Mouse (Mus musculus) kidney, postnatal 0 days (tissue): ENCODE measurements at regions not wholly inside any gene's neighbourhood (a gene's known extent, or its start where the extent isn't known, plus 50 kb on each side); places are given as distances from the start of the nearest gene placed in this dataset.

Experiments
- ATAC-seq: fragments of 200-750 bp; cut with Nextera tagmentation; replicated peaks from 2 replicates; pipeline ENCODE4 v1.8.0; 2017; ENCODE audit warnings: low read depth, moderate number of reproducible peaks, moderate TSS enrichment, moderate library complexity; ENCODE audit not compliant: low FRiP score
- DNase-seq: peaks from one replicate; pipeline ENCODE4 v3.0.0-alpha.2; 2016; ENCODE audit warnings: low spot score
- H3K27ac ChIP-seq: fragments of 300-500 bp; sonication (generic); 2 replicates; pipeline ENCODE4 v1.5.1; 2014; ENCODE audit warnings: mild to moderate bottlenecking
- H3K27me3 ChIP-seq: fragments of 300-500 bp; sonication (generic); 2 replicates; pipeline ENCODE4 v1.6.1; 2014; ENCODE audit warnings: low read length, mixed read lengths; ENCODE audit not compliant: insufficient read depth
- H3K36me3 ChIP-seq: fragments of 300-500 bp; sonication (generic); 2 replicates; pipeline ENCODE4 v1.6.1; 2014; ENCODE audit warnings: low read length, mixed read lengths; ENCODE audit not compliant: insufficient read depth
- H3K4me1 ChIP-seq: fragments of 300-500 bp; sonication (generic); replicated peaks from 2 replicates; pipeline ENCODE4 v1.6.1; 2014; ENCODE audit warnings: antibody characterized with exemption, low read length, mixed read lengths; ENCODE audit not compliant: insufficient read depth
- H3K4me2 ChIP-seq: fragments of 300-500 bp; sonication (generic); 2 replicates; pipeline ENCODE4 v1.6.1; 2014; ENCODE audit warnings: mild to moderate bottlenecking, low read length, moderate library complexity, mixed read lengths
- H3K4me3 ChIP-seq: fragments of 300-500 bp; sonication (generic); replicated peaks from 2 replicates; pipeline ENCODE4 v1.5.1; 2014; ENCODE audit warnings: low read depth, low read length
- H3K9ac ChIP-seq: fragments of 300-500 bp; sonication (generic); 2 replicates; pipeline ENCODE4 v1.6.1; 2014; ENCODE audit warnings: low read depth, low read length
- H3K9me3 ChIP-seq: fragments of 300-500 bp; sonication (generic); replicated peaks from 2 replicates; pipeline ENCODE4 v1.6.1; 2016; ENCODE audit warnings: low read length, inconsistent platforms, mixed read lengths
- CTCF ChIP-seq: IDR thresholded peaks from 2 replicates; pipeline ENCODE4 v1.5.1; 2016; ENCODE audit warnings: antibody characterized with exemption, low read depth, mild to moderate bottlenecking, moderate library complexity
- WGBS: fragments of 180-500 bp; shearing (Covaris S2); extraction: QIAGEN DNeasy Blood & Tissue Kit; methylation state at CpG from one replicate; pipeline ENCODE4 v1.1.7; 2014; 5-methylcytosine and 5-hydroxymethylcytosine counted together

DNA sequence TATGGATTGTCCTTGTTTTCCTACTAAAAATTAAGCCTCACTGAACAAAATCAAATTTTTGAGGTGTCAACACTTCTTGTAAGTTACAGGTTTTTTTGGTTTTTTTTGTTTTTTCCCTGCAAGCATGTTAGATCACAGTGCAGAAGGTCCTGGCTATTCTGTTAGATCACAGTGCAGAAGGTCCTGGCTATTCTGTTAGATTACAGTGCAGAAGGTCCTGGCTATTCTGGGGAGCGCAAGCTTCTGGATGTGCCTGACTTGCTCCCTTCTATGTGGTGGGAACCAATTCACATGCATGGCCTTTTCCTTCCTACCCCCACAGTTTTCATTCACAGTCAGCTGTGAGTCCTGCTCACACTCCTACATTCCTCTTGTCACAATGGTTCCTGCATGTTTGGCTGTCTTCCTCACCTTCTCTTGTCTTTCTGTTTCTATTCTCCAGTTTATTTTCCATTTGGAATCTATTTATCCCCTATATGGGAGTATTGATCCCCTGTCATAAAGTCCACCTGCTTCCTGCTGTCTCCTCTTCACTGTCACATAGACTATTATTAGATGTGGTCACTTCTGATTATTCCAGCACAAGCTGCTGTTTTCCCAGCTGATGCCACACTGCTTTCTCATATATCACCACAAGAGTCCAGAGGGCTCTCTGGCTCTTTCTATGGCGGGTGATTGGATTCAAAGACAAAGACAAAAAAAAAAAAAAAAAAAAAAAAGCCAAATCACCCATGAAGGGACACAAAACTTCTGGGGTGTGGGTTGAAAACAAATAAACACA is 866.3 kb upstream of the Gm5150 start:
- Histone ChIP-seq H3K36me3 (no peaks in the 10 kb centered on the region), H3K9me3 (no peaks in the 10 kb centered on the region), H3K9ac (no peak overlapping the region), H3K27ac (no peak overlapping the region), H3K27me3 (no peaks in the 10 kb centered on the region), H3K4me3 (no peak overlapping the region), H3K4me1 (no peaks in the 10 kb centered on the region), H3K4me2 (no peak overlapping the region)
- ATAC-seq: no peak
- 75% methylated on average over 2 of the region's 2 CpGs for WGBS
- no peak for DNase-seq
- no peak for TF ChIP-seq CTCF

DNA sequence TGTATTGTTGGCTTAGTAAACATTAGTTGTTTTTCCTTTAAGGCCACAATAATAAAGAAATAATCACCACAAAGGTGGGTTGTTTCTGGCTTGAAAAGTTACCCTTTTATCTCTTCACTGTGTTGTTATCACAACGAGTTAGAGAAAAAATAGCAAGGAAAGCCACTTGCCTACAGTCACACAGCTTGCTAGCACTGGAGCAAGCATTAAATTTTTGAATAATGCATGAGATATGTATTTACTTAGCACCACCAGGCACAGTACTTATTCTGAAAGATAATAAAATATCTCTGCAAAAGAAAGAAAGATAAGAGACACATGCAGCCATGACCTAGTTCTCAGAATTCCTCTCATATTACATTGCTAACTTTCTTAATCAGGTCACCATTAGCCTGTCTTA is 853.8 kb upstream of the Gm5150 start:
- no peak overlapping the region for H3K4me2 ChIP-seq
- no peak overlapping the region for H3K4me3 ChIP-seq
- H3K27me3 ChIP-seq: no peaks in the 10 kb centered on the region
- no peak overlapping the region for H3K27ac ChIP-seq
- 68% methylated on average over 1 of the region's 1 CpGs for WGBS
- no peak for TF ChIP-seq CTCF
- DNase-seq: no peak
- no peak overlapping the region for H3K9ac ChIP-seq
- no peaks in the 10 kb centered on the region for H3K4me1 ChIP-seq
- ATAC-seq: no peak
- no peaks in the 10 kb centered on the region for H3K9me3 ChIP-seq
- no peaks in the 10 kb centered on the region for H3K36me3 ChIP-seq

DNA sequence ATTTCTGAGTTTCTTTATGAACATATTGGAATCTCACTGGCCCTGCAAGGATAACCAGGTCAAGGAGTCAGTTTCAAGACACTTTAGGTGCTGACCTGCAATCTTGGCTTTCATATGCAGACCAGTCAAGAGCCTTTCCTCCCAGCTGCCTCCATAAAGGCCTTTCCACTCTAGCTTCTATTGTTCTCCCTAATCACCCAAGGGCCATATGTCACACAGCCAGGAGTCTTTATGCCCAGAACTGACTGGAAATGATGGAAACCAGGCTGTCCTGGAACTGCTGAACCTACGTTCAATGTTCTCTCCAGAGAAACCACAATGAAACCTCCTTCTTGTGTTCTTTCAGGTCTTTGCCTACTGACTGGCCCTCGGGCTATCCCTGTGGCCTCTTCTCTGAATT is 852.7 kb upstream of the Gm5150 start:
- Histone ChIP-seq H3K9me3 (no peaks in the 10 kb centered on the region), H3K36me3 (no peaks in the 10 kb centered on the region), H3K4me3 (no peak overlapping the region), H3K27me3 (no peaks in the 10 kb centered on the region), H3K9ac (no peak overlapping the region), H3K4me2 (no peak overlapping the region), H3K4me1 (no peaks in the 10 kb centered on the region), H3K27ac (no peak overlapping the region)
- 50% methylated on average over 2 of the region's 2 CpGs for WGBS
- ATAC-seq (no peak), DNase-seq (no peak)
- TF ChIP-seq CTCF: no peak

DNA sequence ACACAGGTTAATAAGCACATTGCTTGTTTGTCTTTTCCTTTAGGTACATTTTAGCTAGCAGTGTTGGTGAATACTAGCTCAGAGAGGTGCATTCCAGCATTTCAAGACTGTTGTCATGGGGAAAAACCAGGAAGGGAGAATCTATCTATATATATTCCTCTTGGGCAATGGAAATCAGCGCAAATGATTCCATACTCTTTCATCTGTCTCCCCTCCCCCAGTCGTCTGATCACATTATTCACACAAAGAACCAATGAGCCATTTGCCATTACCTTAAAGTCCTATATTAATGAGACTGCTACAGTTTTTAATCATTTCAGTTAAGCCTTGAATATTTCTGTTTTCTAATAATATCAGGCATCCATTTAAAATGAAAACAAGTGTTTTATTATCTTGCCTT is 849.0 kb upstream of the Gm5150 start:
- H3K4me3 ChIP-seq: no peak overlapping the region
- TF ChIP-seq CTCF: no peak
- no peak overlapping the region for H3K27ac ChIP-seq
- H3K4me2 ChIP-seq: no peak overlapping the region
- H3K9me3 ChIP-seq: no peaks in the 10 kb centered on the region
- no peak for ATAC-seq
- 88% methylated on average over 2 of the region's 2 CpGs for WGBS
- no peaks in the 10 kb centered on the region for H3K36me3 ChIP-seq
- H3K9ac ChIP-seq: no peak overlapping the region
- H3K27me3 ChIP-seq: no peaks in the 10 kb centered on the region
- no peaks in the 10 kb centered on the region for H3K4me1 ChIP-seq
- DNase-seq: no peak

DNA sequence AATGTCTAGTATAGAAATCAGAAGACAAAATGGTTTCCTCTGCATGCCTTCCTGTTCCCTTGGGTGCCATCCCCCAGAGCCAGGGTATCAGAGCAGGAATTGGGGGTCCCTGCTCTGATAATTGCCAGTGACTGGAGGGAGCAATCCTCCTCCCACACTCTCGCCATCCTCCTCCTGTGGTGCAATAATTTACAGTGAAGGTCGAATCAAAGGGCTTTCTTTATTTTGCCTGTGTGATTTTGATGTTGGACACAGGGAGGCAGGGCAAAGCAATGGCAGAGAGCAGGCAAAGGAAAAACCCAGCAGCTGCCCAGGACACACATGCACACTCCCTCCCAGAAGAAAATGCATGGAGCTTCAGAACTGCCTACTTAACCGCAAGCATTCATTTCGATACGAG is 847.8 kb upstream of the Gm5150 start:
- H3K4me1 ChIP-seq: no peaks in the 10 kb centered on the region
- H3K36me3 ChIP-seq: no peaks in the 10 kb centered on the region
- no peak for TF ChIP-seq CTCF
- H3K27ac ChIP-seq: no peak overlapping the region
- H3K4me2 ChIP-seq: no peak overlapping the region
- H3K4me3 ChIP-seq: no peak overlapping the region
- 46% methylated on average over 5 of the region's 5 CpGs for WGBS
- DNase-seq (no peak), ATAC-seq (no peak)
- no peak overlapping the region for H3K9ac ChIP-seq
- no peaks in the 10 kb centered on the region for H3K27me3 ChIP-seq
- no peaks in the 10 kb centered on the region for H3K9me3 ChIP-seq

DNA sequence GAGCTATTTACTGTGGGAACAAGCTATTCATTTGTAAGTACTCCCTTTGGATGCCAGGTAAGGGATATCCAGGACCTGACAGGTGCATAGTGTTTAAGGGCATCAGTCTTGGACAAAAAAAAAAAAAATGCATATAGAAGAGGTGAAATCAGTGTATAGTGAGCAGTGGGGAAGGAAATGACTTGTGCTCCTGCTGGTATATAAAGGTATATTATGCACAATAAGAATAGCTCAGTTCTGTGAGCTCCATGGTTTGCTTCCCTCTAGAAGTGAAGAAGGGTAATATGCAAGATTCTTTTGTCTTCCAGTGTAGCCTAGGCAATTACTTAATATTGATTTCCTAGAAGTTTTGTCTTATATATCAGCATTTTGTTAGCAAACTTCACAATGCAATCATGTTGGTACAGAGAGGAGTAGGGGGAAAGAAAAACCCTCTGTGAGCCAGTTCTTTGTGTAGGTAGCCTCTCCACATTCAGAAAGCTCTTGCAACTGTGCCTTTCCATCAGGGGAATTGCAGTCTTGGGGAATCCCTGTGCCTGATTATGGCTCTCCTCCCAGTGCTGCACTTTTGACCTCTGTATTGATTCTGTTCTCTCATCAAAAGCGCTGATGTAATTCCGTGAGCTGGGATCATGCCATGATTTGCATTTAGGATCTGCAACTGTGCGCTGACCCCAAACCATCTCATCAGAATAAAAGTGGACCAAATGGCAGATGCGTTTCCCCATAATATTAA is 840.7 kb upstream of the Gm5150 start:
- DNase-seq (no peak), ATAC-seq (no peak)
- no peak overlapping the region for H3K9ac ChIP-seq
- H3K4me1 ChIP-seq: no peaks in the 10 kb centered on the region
- TF ChIP-seq CTCF: no peak
- no peak overlapping the region for H3K27ac ChIP-seq
- H3K9me3 ChIP-seq: no peaks in the 10 kb centered on the region
- H3K27me3 ChIP-seq: no peaks in the 10 kb centered on the region
- no peaks in the 10 kb centered on the region for H3K36me3 ChIP-seq
- H3K4me3 ChIP-seq: no peak overlapping the region
- no peak overlapping the region for H3K4me2 ChIP-seq
- WGBS: 83% methylated on average over 4 of the region's 4 CpGs
